Mouse (Mus musculus) small intestine, adult 2 months (tissue): ENCODE measurements around the gene Celsr2.

Experiments
- CTCF ChIP-seq: fragments of 200-500 bp; IDR thresholded peaks from 2 replicates; pipeline ENCODE4 v1.5.1; 2012; ENCODE audit warnings: low read depth, mild to moderate bottlenecking, control low read depth, inconsistent platforms, low read length, moderate library complexity, mixed read lengths; ENCODE audit not compliant: insufficient replicate concordance, insufficient read length; ENCODE audit errors: extremely low read depth
- POLR2A ChIP-seq: fragments of 200-500 bp; IDR thresholded peaks from 2 replicates; pipeline ENCODE4 v1.6.1; 2012; ENCODE audit warnings: low read depth, mild to moderate bottlenecking, control low read depth, inconsistent platforms, low read length, moderate library complexity

- no peak for TF ChIP-seq POLR2A
- TF ChIP-seq CTCF: no peak
Observed at GRCm38 (mm10) chr3:108445366-108445705, 30.0 kb upstream of the Celsr2 start.
